Mouse (Mus musculus) stomach, embryonic 16.5 days (tissue): ENCODE results near the gene Rab10. TPM values are rescaled to one million over a fixed set of nuclear protein-coding genes. Genes with fewer than 3 reads are reported as not detected.
"Not testable (repeated sequence)": the region's sequence is repeated elsewhere in the genome, so short reads cannot be mapped to it uniquely, and the experiment has no call there.

ENCODE experiments used
- ATAC-seq: fragments of 200-750 bp; cut with Nextera tagmentation; 2 replicates; pipeline ENCODE4 v1.8.0; 2017; ENCODE audit warnings: moderate number of reproducible peaks, moderate TSS enrichment; ENCODE audit not compliant: insufficient read depth, low FRiP score
- H3K27ac ChIP-seq: fragments of 300-500 bp; sonication (generic); 2 replicates; pipeline ENCODE4 v1.5.1; 2014; ENCODE audit warnings: low read length
- H3K27me3 ChIP-seq: fragments of 300-500 bp; sonication (generic); 2 replicates; pipeline ENCODE4 v1.6.1; 2014; ENCODE audit warnings: low read length, control low read depth, mixed read lengths; ENCODE audit not compliant: control insufficient read depth, insufficient read depth
- H3K36me3 ChIP-seq: fragments of 300-500 bp; sonication (generic); 2 replicates; pipeline ENCODE4 v1.6.1; 2014; ENCODE audit warnings: low read length; ENCODE audit not compliant: control insufficient read depth, insufficient read depth
- H3K4me1 ChIP-seq: fragments of 300-500 bp; sonication (generic); 2 replicates; pipeline ENCODE4 v1.6.1; 2014; ENCODE audit warnings: low read length, control low read depth, mixed read lengths; ENCODE audit not compliant: control insufficient read depth, insufficient read depth
- H3K4me2 ChIP-seq: fragments of 300-500 bp; sonication (generic); 2 replicates; pipeline ENCODE4 v1.6.1; 2014; ENCODE audit warnings: low read depth, low read length, mixed read lengths
- H3K4me3 ChIP-seq: fragments of 300-500 bp; sonication (generic); replicated peaks from 2 replicates; pipeline ENCODE4 v1.5.1; 2014; ENCODE audit warnings: mild to moderate bottlenecking, low read length
- H3K9ac ChIP-seq: fragments of 300-500 bp; sonication (generic); 2 replicates; pipeline ENCODE4 v1.6.1; 2014; ENCODE audit warnings: low read length
- H3K9me3 ChIP-seq: fragments of 300-500 bp; sonication (generic); replicated peaks from 2 replicates; pipeline ENCODE4 v1.6.1; 2016; ENCODE audit warnings: low read length, control low read depth; ENCODE audit not compliant: control insufficient read depth
- WGBS: fragments of 180-500 bp; shearing (Covaris S2); extraction: QIAGEN DNeasy Blood & Tissue Kit; methylation state at CpG from one replicate; pipeline ENCODE4 v1.1.7; 2014; 5-methylcytosine and 5-hydroxymethylcytosine counted together
- polyA plus RNA-seq: library from polyadenylated mRNA; unstranded; fragments of >200 nt; fragmentation: Nextera tagmentation; extraction: Ambion mirVana; gene quantifications from 2 replicates; pipeline ENCODE4 v1.2.1, GENCODE M21; 2015

The Rab10 gene
- polyA plus RNA-seq, 1 experiment from 2014 or later = 76.8 TPM

DNA sequence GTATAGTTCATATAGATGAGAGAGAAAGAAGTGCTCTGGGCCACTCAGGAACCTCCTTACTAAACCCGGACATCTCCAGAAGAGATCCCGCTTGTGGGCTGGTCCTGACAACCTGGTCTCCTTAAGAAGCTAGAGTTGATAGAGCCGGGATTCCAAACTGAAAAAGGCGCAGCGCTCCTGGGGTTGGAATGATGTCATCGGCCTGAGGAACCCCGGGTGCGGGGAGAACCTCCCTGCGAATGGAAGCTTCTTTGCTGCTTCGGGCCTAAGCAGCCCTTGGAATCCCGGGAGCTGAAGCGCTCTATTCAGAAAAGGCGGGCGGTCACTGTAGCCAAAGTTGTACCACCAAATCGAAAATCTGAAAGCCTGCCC is 538 bp upstream of the Rab10 start:
- peak overlapping the region; percentile 92 for H3K4me3 ChIP-seq
- no peak for ATAC-seq
- H3K27ac ChIP-seq = peak overlapping the region; percentile 91
- H3K9ac ChIP-seq = peak overlapping the region; percentile 69
- no peaks in the 10 kb centered on the region for H3K36me3 ChIP-seq
- H3K27me3 ChIP-seq = no peaks in the 10 kb centered on the region
- WGBS = 2% methylated on average over 15 of the region's 15 CpGs
- H3K4me1 ChIP-seq = peaks cover 11% of the 10 kb centered on the region
- no peaks in the 10 kb centered on the region for H3K9me3 ChIP-seq
- peak overlapping the region; percentile 75 for H3K4me2 ChIP-seq

DNA sequence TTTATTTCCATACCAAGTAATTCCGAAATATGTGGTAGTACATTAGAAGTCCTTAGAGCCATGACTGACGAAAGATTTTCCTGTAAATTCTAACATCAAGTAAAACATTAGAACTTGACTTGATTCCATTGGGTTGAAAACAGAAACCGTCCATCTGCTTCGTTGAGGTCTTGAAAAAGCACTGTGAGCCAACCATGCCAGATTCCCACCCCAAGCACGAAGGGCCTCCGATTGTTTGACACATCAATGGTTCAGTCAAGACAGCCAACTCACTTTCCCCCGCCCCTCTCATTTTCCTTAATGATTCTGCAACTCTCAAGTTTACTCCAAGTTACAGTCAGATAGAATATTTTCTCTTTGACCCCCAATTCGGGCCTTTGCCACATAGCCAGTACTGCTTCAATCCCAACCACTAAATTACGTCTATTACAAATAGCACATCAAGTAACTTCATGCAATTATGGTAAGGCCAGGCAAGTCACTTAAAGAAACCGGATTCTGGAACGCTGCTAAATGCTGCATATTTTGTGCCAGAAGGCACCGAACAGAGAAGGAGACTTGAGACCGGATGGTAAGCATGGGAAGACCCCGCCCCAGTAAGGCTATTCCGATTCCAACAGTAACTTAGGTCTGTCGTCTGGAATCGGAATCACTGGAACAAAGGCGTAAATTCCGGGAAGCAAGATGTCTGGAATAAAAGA is 1.1 kb downstream of the Rab10 start:
- WGBS = under 1% methylated on average over 19 of the region's 19 CpGs
- no peaks in the 10 kb centered on the region for H3K9me3 ChIP-seq
- ATAC-seq = no peak

DNA sequence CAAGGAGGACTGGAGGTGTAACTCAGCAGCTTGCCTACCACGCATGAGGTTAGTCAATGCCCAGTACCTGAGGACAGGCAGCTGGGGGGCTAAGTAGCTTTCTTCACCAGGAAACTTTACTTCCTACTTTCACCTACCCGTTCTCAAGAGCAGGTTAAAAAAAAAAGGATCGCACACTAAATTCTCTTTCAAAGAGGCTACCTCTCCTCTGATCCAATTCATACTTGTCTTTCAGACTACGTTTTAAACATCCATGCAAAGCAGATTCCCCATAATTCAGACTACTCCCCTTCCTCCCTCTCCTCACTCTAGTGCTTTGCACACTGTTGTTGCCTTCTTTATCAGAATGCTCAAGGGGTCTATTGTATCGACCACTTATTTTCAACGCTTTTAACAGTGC is 2.2 kb downstream of the Rab10 start:
- peak overlapping the region; percentile 40 for H3K9ac ChIP-seq
- peak overlapping the region; percentile 74 for H3K4me2 ChIP-seq
- peak overlapping the region; percentile 92 for H3K4me3 ChIP-seq
- no peak for ATAC-seq
- H3K27ac ChIP-seq = no peak overlapping the region
- H3K36me3 ChIP-seq = no peaks in the 10 kb centered on the region
- peaks cover 11% of the 10 kb centered on the region for H3K4me1 ChIP-seq
- 18% methylated on average over 6 of the region's 6 CpGs for WGBS
- no peaks in the 10 kb centered on the region for H3K27me3 ChIP-seq
- no peaks in the 10 kb centered on the region for H3K9me3 ChIP-seq

More for the DNA sequence above, 1.1 kb downstream of the Rab10 start:
- H3K4me3 ChIP-seq = peak overlapping the region; percentile 92
- peaks cover 11% of the 10 kb centered on the region for H3K4me1 ChIP-seq
- H3K9ac ChIP-seq = peak overlapping the region; percentile 95
- no peaks in the 10 kb centered on the region for H3K36me3 ChIP-seq
- peak overlapping the region; percentile 99 for H3K27ac ChIP-seq
- H3K4me2 ChIP-seq = peak overlapping the region; percentile 74
- no peaks in the 10 kb centered on the region for H3K27me3 ChIP-seq

DNA sequence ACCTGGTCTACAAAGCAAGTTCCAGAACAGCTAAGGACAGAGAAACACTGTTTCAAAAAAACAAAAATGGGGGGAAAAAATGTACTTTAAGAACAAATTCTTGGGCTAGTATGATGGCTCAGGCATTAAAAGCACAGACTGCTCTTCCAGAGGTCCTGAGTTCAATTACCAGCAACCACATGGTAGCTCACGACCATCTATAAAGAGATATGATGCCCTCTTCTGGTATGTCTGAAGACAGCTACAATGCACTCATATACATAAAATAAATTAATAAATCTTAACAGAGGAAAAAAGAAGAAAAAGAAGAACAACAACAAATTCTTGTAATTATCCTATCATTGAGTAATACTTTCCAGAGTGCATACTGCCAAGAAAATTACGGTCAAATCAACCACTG is 4.5 kb downstream of the Rab10 start:
- H3K9me3 ChIP-seq = no peaks in the 10 kb centered on the region
- H3K36me3 ChIP-seq = no peaks in the 10 kb centered on the region
- ATAC-seq = no peak
- H3K4me3 ChIP-seq = no peak overlapping the region
- 89% methylated on average over 2 of the region's 2 CpGs for WGBS
- H3K4me2 ChIP-seq = no peak overlapping the region
- H3K27ac ChIP-seq = no peak overlapping the region
- no peak overlapping the region for H3K9ac ChIP-seq
- peaks cover 11% of the 10 kb centered on the region for H3K4me1 ChIP-seq
- no peaks in the 10 kb centered on the region for H3K27me3 ChIP-seq

DNA sequence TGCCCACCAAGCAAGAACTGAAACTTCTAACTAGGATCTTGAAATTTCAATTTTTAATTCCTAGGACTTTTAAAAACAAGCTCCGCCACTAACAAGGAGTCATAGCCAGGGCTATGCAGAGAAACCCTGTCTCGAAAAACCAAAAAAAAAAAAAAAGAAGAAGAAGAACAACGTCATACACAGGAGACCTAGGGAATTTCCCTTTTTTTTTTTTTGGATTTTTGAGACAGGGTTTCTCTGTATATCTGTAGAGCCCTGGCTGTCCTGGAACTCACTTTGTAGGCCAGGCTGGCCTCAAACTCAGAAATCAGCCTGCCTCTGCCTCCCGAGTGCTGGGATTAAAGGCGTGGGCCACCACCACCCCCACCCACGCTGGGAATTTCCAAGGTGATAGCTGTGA is 12.1 kb downstream of the Rab10 start:
- not testable (repeated sequence) for H3K9ac ChIP-seq, ATAC-seq, H3K4me2 ChIP-seq, H3K4me3 ChIP-seq, H3K4me1 ChIP-seq, H3K36me3 ChIP-seq, H3K27ac ChIP-seq, H3K9me3 ChIP-seq, H3K27me3 ChIP-seq
- 88% methylated on average over 6 of the region's 6 CpGs for WGBS

DNA sequence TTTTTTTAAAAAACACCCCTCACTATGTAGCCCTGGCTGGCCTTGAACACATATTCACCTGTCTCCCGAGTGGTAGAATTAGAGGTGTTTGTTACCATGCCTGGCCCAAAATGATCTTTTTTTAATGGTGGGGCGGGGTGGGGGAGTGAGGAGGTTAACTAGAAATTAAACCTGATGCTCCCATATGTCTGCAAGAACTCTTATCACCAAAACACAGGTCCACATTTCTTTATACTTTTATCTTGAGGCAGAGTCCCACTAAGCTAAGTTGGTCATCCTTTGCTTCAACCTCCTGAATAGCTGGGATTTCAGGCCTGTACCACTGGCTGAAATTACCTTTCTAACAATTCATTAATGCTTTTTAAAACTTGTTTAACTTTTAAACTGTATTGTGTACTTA is 13.7 kb downstream of the Rab10 start:
- H3K27me3 ChIP-seq = no peaks in the 10 kb centered on the region
- no peak overlapping the region for H3K4me3 ChIP-seq
- H3K4me1 ChIP-seq = no peaks in the 10 kb centered on the region
- H3K4me2 ChIP-seq = no peak overlapping the region
- no peak for ATAC-seq
- no peak overlapping the region for H3K27ac ChIP-seq
- 75% methylated on average over 2 of the region's 2 CpGs for WGBS
- no peaks in the 10 kb centered on the region for H3K9me3 ChIP-seq
- no peak overlapping the region for H3K9ac ChIP-seq
- no peaks in the 10 kb centered on the region for H3K36me3 ChIP-seq

DNA sequence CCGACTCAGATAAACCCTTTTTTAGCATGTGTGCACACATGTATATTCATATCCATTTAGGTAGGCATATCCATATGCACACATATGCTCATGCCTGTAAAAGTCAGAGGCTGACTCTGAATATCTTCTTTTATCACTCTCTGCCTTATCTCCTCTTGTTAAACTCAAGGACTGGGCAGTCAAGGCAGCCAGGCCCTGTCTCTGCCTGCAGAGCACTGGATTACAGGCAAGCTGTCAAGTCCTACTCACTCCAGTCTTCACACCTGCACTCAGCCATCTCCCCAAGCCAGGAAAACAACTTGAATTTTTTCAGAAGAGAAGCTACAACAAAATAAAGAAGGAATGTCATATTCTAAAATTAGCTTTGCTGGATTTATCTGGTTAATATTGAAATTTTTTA is 17.9 kb downstream of the Rab10 start:
- ATAC-seq = no peak
- 97% methylated on average over 1 of the region's 1 CpGs for WGBS
- no peaks in the 10 kb centered on the region for H3K4me1 ChIP-seq
- H3K36me3 ChIP-seq = no peaks in the 10 kb centered on the region; the same call in 1 of the 2 replicates
- no peak overlapping the region for H3K4me3 ChIP-seq
- H3K27ac ChIP-seq = no peak overlapping the region
- no peaks in the 10 kb centered on the region for H3K27me3 ChIP-seq
- H3K9ac ChIP-seq = no peak overlapping the region
- H3K4me2 ChIP-seq = no peak overlapping the region
- H3K9me3 ChIP-seq = no peaks in the 10 kb centered on the region

DNA sequence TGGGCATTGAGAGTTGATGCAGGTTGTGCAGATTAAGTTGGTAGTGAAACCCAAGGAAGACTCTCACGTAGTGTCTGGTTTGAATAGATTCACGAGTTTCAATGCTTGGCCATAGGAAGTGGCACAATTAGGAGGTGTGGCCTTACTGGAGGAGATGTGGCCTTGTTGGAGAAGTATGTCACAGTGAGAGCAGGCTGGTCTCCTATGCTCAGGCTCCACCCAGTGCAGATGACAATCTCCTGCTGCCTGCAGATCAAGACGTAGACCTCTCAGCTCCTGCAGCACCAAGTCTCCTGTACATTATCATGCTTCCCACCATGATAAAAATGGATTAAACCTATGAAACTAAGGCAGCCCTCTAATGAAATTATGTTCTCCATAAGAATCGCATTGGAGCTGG is 18.7 kb downstream of the Rab10 start:
- H3K36me3 ChIP-seq = no peaks in the 10 kb centered on the region; the same call in 1 of the 2 replicates
- H3K4me2 ChIP-seq = no peak overlapping the region
- no peak overlapping the region for H3K4me3 ChIP-seq
- no peaks in the 10 kb centered on the region for H3K4me1 ChIP-seq
- no peaks in the 10 kb centered on the region for H3K9me3 ChIP-seq
- 88% methylated on average over 4 of the region's 4 CpGs for WGBS
- no peak overlapping the region for H3K9ac ChIP-seq
- no peak overlapping the region for H3K27ac ChIP-seq
- no peaks in the 10 kb centered on the region for H3K27me3 ChIP-seq
- no peak for ATAC-seq

DNA sequence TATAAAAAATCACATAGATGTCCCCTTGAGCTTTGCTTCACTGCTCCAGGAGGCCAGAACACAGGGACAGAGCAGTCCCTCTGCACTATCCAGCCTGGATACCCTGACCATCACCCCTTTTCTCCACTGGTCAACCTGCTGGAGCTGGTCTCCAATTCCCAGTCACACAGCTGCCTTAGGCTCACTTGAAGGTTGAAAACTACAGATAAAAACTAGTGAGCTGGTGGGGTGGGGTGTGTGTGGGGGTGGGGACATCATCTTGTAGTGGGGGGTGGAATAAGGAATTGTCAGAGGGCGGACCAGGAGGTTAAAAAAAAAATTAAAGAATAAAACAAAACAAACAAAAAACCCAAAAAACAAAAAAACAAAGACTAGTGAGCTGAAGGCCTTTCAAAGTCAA is 21.3 kb downstream of the Rab10 start:
- no peak for ATAC-seq
- WGBS = 87% methylated on average over 1 of the region's 1 CpGs
- no peaks in the 10 kb centered on the region; the same call in 1 of the 2 replicates for H3K36me3 ChIP-seq
- no peaks in the 10 kb centered on the region for H3K27me3 ChIP-seq
- no peaks in the 10 kb centered on the region for H3K9me3 ChIP-seq
- H3K4me1 ChIP-seq = 0 out of 2 replicates have a peak, but pooled peaks cover 2% of the 10 kb centered on the region
- no peak overlapping the region for H3K27ac ChIP-seq
- no peak overlapping the region for H3K4me3 ChIP-seq
- no peak overlapping the region for H3K4me2 ChIP-seq
- H3K9ac ChIP-seq = no peak overlapping the region
